Mouse (Mus musculus) testis, postnatal 14 days (tissue): Measurements from ENCODE around the gene Kcnq4.
A peak's percentile ranks its signal among the peaks of the same experiment; 100 is the strongest.

Experiments
- DNase-seq: peaks from one replicate; pipeline ENCODE4 v3.0.0; 2021; ENCODE audit warnings: low spot score

Gene Kcnq4

GRCm38 (mm10) chr4:120747941-120748866 lies at the start of gene Kcnq4:
Gene Kcnq4, minus strand, starts transcription at chr4:120748612.
- no peak for DNase-seq

GRCm38 (mm10) chr4:120796687-120797086 lies 48.3 kb upstream of the Kcnq4 start:
- DNase-seq, result no peak

GRCm38 (mm10) chr4:120795646-120796045 lies 47.2 kb upstream of the Kcnq4 start:
- no peak for DNase-seq

- no peak for DNase-seq
Observed at GRCm38 (mm10) chr4:120792918-120793317, 44.5 kb upstream of the Kcnq4 start.

- DNase-seq, result no peak
Observed at GRCm38 (mm10) chr4:120790027-120790426, 41.6 kb upstream of the Kcnq4 start.

- DNase-seq, result no peak
Observed at GRCm38 (mm10) chr4:120755801-120756200, 7.4 kb upstream of the Kcnq4 start.

GRCm38 (mm10) chr4:120755299-120755698 lies 6.9 kb upstream of the Kcnq4 start:
- DNase-seq, result peak; percentile 18

GRCm38 (mm10) chr4:120749601-120750000 lies 1.2 kb upstream of the Kcnq4 start:
- DNase-seq, result no peak

GRCm38 (mm10) chr4:120747243-120747792 lies 1.1 kb downstream of the Kcnq4 start:
- DNase-seq, result no peak

- DNase-seq, result no peak
Observed at GRCm38 (mm10) chr4:120746552-120747150, 1.8 kb downstream of the Kcnq4 start.

- no peak for DNase-seq
Observed at GRCm38 (mm10) chr4:120745731-120746551, 2.5 kb downstream of the Kcnq4 start.

GRCm38 (mm10) chr4:120743636-120744035 lies 4.8 kb downstream of the Kcnq4 start:
- no peak for DNase-seq

GRCm38 (mm10) chr4:120741303-120741702 lies 7.1 kb downstream of the Kcnq4 start:
- DNase-seq, result peak; percentile 16

GRCm38 (mm10) chr4:120734012-120734622 lies 14.3 kb downstream of the Kcnq4 start:
- DNase-seq, result no peak

GRCm38 (mm10) chr4:120732737-120733136 lies 15.7 kb downstream of the Kcnq4 start:
- DNase-seq, result no peak

GRCm38 (mm10) chr4:120731030-120731644 lies 17.3 kb downstream of the Kcnq4 start:
- DNase-seq, result peak; percentile 60

- DNase-seq, result no peak
Observed at GRCm38 (mm10) chr4:120730574-120730973, 17.8 kb downstream of the Kcnq4 start.

GRCm38 (mm10) chr4:120730146-120730545 lies 18.3 kb downstream of the Kcnq4 start:
- no peak for DNase-seq

GRCm38 (mm10) chr4:120729441-120729840 lies 19.0 kb downstream of the Kcnq4 start:
- DNase-seq, result no peak

GRCm38 (mm10) chr4:120727842-120728241 lies 20.6 kb downstream of the Kcnq4 start:
- no peak for DNase-seq

- peak; percentile 56 for DNase-seq
Observed at GRCm38 (mm10) chr4:120726174-120726573, 22.2 kb downstream of the Kcnq4 start.
